Mouse (Mus musculus) thymus, adult 18-20 months (tissue): Measurements from ENCODE around the gene Pdlim7.

Source experiments
- DNase-seq, 2 experiments: peaks; one replicate each; pipeline ENCODE4 v3.0.0; 2022; ENCODE audit warnings: mixed read lengths in 2 of 2

The Pdlim7 gene

GRCm38 (mm10) chr13:55484520-55485088 lies 28.9 kb downstream of the Pdlim7 start:
- DNase-seq, result peak in 1 of 2 experiments; percentile 43

- DNase-seq, result no peak
Observed at GRCm38 (mm10) chr13:55483593-55483992, 29.9 kb downstream of the Pdlim7 start.

GRCm38 (mm10) chr13:55483071-55483470 lies 30.4 kb downstream of the Pdlim7 start:
- DNase-seq, result no peak

- DNase-seq, result no peak
Observed at GRCm38 (mm10) chr13:55482542-55482941, 30.9 kb downstream of the Pdlim7 start.

DNA sequence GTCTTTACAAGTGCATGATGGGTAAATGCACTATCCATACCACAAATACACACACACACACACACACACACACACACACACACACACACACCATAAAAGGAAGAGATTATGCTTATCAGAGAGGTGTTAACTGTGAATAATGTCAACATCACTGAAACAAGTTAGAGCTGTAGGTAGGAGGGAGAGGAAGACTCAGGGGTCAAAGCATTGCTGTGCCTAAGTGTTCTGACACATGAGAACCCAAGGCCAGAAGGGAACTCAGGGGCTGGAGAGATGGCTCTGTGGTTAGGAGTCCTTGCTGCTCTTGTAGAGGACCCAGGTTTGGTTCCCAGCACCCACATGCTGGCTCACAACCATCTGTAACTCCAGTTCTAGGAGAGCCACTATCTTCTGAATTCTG lies 33.5 kb downstream of the Pdlim7 start:
- no peak for DNase-seq

GRCm38 (mm10) chr13:55479008-55479407 lies 34.5 kb downstream of the Pdlim7 start:
- no peak for DNase-seq

DNA sequence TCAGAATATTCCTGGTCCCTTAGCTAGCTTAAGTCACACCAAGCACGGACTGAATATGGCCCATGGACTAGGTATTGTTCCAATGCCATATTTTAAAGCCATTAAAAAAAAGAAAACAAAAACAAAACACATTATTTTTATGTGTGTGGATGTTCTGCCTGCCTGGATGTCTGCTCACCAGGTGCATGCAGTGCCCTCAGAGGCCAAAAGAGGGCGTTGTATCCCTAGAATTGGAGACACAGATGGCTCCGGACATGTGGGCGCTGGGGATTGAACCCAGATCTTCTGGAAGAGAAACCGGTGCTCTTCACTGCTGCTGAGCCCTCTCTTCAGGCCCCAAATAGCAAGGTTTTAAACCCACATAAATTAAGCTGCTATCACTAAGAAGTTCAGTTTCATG lies 35.4 kb downstream of the Pdlim7 start:
- no peak for DNase-seq

DNA sequence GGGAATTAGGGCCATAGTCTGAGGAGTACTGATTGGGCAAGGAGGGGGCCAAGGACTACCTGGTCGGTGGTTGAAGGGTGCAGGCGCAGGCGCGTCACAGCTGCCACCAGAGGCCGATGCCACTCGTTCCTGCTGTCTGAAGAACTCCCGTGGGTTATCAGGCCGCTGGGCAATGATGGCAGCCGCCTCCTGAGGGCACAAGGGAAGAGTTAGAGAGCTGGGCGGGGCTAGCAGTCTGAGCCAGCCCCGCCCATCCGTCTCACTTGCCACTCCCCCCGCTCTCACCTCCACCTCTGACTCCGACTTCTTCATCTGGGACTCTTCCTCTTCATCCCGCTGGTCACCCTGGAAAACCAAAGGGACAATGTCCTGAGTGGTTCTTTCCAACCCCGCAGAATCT lies 36.0 kb downstream of the Pdlim7 start:
- no peak for DNase-seq

- no peak for DNase-seq
Observed at GRCm38 (mm10) chr13:55476256-55476655, 37.2 kb downstream of the Pdlim7 start.

- no peak for DNase-seq
Observed at GRCm38 (mm10) chr13:55475750-55476149, 37.7 kb downstream of the Pdlim7 start.

- no peak for DNase-seq
Observed at GRCm38 (mm10) chr13:55474621-55475069, 38.8 kb downstream of the Pdlim7 start.

- DNase-seq, result no peak
Observed at GRCm38 (mm10) chr13:55473961-55474360, 39.5 kb downstream of the Pdlim7 start.

GRCm38 (mm10) chr13:55473076-55473831 lies 40.2 kb downstream of the Pdlim7 start:
- no peak for DNase-seq

- DNase-seq, result no peak
Observed at GRCm38 (mm10) chr13:55472132-55473022, 41.1 kb downstream of the Pdlim7 start.

DNA sequence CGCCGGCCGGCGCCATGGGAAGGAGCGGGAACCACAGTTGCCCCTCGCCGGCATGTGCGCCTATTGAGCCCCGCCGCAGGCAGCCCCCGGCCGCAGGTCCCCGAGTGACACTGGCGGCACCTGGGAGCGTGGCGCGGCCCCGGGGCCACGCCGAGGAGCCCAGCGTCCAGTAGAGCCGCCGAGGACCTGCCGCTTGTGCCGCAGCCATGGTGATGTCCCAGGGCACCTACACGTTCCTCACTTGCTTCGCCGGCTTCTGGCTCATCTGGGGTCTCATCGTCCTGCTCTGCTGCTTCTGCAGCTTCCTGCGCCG lies 41.7 kb downstream of the Pdlim7 start:
- DNase-seq, result no peak

DNA sequence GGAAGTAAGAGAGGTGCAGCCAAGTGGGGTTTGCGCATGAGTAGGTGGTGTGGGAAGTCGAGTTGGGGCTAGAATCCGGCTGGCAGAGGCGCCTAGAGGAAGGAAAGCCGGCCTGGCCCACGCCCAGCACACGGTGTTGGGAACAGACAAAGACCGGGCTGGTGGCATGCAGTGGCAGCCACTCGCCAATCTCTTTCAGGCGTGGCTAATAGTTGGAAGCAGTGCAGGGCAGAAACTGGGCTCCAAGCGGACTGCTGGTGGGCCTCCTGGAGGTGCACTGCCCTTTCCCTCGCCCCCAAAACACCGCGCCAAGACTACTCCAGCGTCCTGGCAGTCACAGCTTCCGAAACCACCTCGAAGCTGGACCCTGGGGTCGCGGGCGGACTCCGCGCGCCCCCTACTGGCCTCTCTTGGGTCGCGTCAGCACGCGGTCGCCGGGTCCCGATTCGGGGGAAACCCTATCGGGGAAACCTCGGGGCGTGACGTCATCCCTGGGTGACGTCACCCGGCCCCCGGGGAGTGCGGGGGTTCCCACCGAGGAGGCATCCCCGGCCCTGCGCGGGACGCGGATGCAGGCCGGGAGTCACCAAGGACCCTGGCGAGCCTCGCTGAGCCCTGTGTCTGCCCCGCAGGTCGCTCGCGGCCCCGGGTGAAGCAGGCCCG lies 42.2 kb downstream of the Pdlim7 start:
- peak; percentile 71 to 75 for DNase-seq

DNA sequence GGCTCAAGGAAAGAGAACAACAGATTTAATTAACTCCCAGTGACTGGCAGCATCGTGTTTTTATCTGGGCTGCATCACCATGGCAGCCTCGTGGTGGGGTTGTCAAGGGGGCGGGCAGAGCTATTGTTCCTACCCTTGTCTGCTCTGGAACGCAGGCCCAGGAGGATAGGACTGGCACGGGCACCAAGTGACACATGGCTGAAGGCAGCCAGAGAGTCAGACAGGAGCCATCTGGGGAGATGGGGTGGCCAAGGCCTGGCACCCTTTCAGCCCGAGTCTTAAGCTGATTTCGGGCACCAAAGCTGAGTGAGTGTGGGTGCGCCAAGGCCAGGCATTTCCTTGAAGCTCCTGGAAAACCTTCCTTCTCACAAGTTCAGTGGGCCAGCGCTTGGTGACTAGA lies 43.1 kb downstream of the Pdlim7 start:
- DNase-seq, result no peak

- DNase-seq, result no peak
Observed at GRCm38 (mm10) chr13:55468851-55469560, 44.5 kb downstream of the Pdlim7 start.

- no peak for DNase-seq
Observed at GRCm38 (mm10) chr13:55465830-55466440, 47.5 kb downstream of the Pdlim7 start.

GRCm38 (mm10) chr13:55465184-55465583 lies 48.3 kb downstream of the Pdlim7 start:
- no peak for DNase-seq

GRCm38 (mm10) chr13:55464027-55464884 lies 49.2 kb downstream of the Pdlim7 start, which contains the start of gene Prr7:
TSS of gene Prr7 (plus strand) at chr13:55464267.
- peak; percentile 54 to 69 for DNase-seq
